Mouse (Mus musculus) Muller cell, postnatal 12 days (primary cell): ENCODE data around the gene Olfr683.
"Not testable (repeated sequence)": the region's sequence is repeated elsewhere in the genome, so short reads cannot be mapped to it uniquely, and the experiment has no call there.

Experiments
- DNase-seq: peaks from one replicate; pipeline ENCODE4 v3.0.0-alpha.2; 2015; ENCODE audit errors: inconsistent ontology term

Gene Olfr683

GRCm38 (mm10) chr7:105146912-105147311 lies at the start of gene Olfr683:
Gene Olfr683 (minus strand): TSS chr7:105147012.
- DNase-seq: no peak

DNA sequence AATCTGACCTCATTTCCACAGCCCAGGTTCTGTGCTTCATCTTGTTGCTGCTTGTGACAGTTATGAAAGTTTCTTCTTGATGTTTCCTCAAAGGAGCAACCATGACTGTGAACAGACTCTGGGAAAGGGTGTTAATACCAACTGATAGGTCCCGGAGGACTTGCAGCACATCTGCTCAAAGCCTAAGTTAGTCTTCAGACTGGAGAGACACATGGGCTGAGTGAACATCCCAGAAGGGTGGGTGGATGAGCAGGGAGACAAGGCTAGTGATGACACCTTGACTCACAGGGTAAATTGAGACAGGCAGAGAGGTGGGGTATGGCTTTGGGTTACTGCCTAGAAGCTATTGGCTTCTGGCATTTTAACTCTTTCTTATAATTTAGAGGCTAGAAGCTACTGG lies 39.1 kb upstream of the Olfr683 start, which contains the start of gene Olfr685:
Gene Olfr685, minus strand, starts transcription at position 101 of the 400 bp plus-strand sequence.
- DNase-seq: no peak

GRCm38 (mm10) chr7:105170773-105171172 lies 24.0 kb upstream of the Olfr683 start:
- DNase-seq: peak; percentile 62

DNA sequence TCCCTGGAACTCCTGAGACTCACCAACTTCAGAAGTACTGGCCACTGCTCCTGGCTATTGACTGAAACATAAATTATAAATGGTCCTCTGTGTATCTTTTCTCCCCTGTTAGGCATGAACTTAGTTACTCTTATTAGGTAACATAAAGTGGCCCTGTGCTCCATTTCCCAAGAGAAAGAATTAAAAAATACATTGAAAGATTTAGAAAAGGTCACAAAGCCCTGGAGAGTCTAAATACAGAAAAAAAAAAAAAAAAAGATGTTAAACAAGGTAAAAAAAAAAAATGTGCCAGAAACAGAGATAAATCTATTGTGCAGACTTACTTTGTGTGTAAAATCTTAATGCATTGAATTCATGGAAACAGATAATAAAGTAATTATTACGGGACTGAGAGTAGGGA lies 16.7 kb upstream of the Olfr683 start, which contains the start of gene Olfr684:
Gene Olfr684, minus strand, starts transcription at position 101 of the 400 bp plus-strand sequence.
- no peak for DNase-seq

DNA sequence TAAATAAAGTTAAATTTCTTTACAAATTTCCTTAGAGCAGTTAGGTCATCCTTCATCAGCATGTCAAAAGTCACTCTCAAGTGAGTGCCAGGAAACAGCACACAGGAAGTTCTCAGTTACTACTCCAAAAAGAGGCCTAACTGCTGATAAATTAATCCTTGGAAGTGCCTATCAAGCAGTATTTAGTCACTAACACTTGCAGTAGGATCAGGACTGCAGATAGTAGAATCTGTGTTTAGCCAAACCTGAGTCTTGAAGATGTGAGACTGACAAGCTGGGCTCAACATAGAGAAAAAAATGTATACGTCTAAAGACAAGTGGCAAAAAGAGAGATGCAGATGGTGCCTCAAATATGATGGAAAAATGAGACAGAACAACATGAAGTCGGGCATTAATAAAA lies 5.5 kb downstream of the Olfr683 start:
- DNase-seq: no peak

DNA sequence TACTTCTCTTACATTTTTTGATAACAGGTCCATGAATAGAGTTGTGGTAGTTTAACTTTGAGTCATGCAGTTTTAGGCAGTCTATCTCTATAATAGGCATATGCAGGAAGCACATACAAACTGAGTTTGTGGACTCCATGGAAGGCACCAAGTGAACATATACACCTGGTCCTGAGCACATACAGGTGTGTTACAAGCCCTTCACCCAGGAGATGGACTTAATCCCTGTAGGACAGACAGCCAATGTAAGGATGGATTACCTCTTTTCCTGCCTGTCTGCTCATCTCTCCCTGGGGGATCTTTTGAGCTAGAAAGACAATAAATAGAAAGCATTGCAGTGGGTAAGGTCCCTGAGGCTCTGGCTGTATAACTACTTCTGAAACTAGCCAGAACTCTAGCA lies 30.3 kb downstream of the Olfr683 start, which contains the start of gene Olfr681:
Gene Olfr681, plus strand, starts transcription at position 301 of the 400 bp plus-strand sequence.
- no peak for DNase-seq

DNA sequence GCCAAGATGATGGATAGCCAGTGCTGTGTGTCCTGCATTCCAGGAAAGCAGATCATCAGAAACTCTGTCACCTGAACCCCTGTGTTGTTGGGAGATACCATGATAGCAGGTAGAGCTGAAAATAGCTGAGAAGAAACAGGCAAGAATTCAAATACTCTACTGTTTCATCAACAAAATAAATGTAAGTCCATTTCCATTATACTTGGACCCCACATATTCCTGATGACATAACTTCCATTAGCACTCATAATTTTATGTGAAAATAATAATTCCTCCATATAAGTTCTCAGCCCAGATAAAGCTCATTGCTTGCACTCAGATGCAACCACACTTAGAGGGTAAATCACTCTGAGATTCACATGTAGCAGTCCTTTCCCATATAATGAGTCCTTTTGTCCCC lies 54.1 kb downstream of the Olfr683 start, which contains the start of gene Olfr680-ps1:
Gene Olfr680-ps1, minus strand, starts transcription at position 101 of the 400 bp plus-strand sequence.
- DNase-seq: not testable (repeated sequence)
